Mouse (Mus musculus): ENCODE data around the gene Fam208b. TPM values are rescaled to one million over a fixed set of nuclear protein-coding genes. Genes with fewer than 3 reads are reported as not detected.

The Fam208b gene
- total and polyA plus RNA-seq, 3 experiments = 12.5 to 28.1 (median 26.4) TPM

DNA sequence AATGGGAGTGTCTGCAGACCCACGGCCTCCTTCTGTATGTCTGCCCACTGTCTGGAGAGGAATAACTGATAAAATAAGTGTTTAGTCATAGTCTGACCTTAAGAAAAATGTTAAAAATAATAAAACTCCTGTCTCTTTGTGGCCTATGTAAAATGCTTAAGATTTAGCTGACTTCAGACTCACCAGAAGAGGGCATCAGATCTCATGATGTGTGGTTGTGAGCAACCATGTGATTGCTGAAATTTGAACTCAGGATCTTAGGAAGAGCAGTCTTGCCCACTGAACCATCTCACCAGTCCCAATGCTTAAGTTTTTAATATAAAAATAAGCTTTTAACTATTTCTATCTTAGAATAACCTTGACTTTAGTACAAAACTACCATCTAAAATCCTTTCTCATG, 47.8 kb downstream of the Fam208b start:
- Histone ChIP-seq H3K27me3 (replicated peaks) (no peaks in the 10 kb centered on the region), H3K4me1 (ENCODE audit: control insufficient read depth in 1 of 2, insufficient read depth in 2 of 2) (no peaks in the 10 kb centered on the region), H3K9me3 (replicated peaks; ENCODE audit: low read length) (no peaks in the 10 kb centered on the region), H3K4me3 (replicated peaks in 1 of 3; ENCODE audit: low read depth in 2 of 3, low read length in 2 of 3, poor library complexity in 1 of 3) (no peak overlapping the region), H3K9ac (ENCODE audit: insufficient read depth, low read depth) (no peak overlapping the region), H3K4me2 (ENCODE audit: insufficient read depth, low read depth, poor library complexity, severe bottlenecking) (no peak overlapping the region), H3K27ac (ENCODE audit: insufficient read depth, low read depth) (no peak overlapping the region), H3K36me3 (replicated peaks in 1 of 2; ENCODE audit: control insufficient read depth in 1 of 2, insufficient read depth in 1 of 2, low read length in 1 of 2) (peaks cover 32 to 76% of the 10 kb centered on the region in 2 experiments), H3K79me2 (replicated peaks; ENCODE audit: control insufficient read depth, extremely low read depth, insufficient read depth, poor library complexity, severe bottlenecking) (0 out of 2 replicates have a peak, but pooled peaks cover 3% of the 10 kb centered on the region)
- in situ Hi-C loops (cut with MboI; ENCODE audit: low pct_ligation_motif_present, low pct_unique_long_range_greater_than_20kb, low sequenced_read_pairs) = no loop called here
- dilution Hi-C loops (cut with MboI; ENCODE audit: extremely low pct_ligation_motif_present, extremely low pct_unique_long_range_greater_than_20kb, low sequenced_read_pairs) = no loop called here
- 0 out of 2 replicates have a peak, but pooled peaks have one; percentile 24 for TF ChIP-seq ZMIZ1 (IDR thresholded peaks at IDR 0.05; ENCODE audit: low read depth, low read length)
- 0 out of 2 replicates have a peak, but pooled peaks have one; percentile 2 for TF ChIP-seq POLR2AphosphoS2 (IDR thresholded peaks at IDR 0.05; ENCODE audit: low read depth, low read length)
- no peak for TF ChIP-seq SIN3A (IDR thresholded peaks at IDR 0.05; ENCODE audit: low read length)
- peak in 1 of 2 experiments; percentile 30; a peak in 2 of 4 replicates for TF ChIP-seq CTCF (conservative IDR thresholded peaks at IDR 0.05 in 1 of 2, IDR thresholded peaks at IDR 0.05 in 1 of 2; ENCODE audit: low read depth in 2 of 2, low read length in 2 of 2)
- TF ChIP-seq SMC3 (IDR thresholded peaks at IDR 0.05; ENCODE audit: low read depth, low read length) = peak; percentile 10; the same call in 1 of the 2 replicates
- 0 out of 2 replicates have a peak, but pooled peaks have one; percentile 22 for TF ChIP-seq MYC (IDR thresholded peaks at IDR 0.05; ENCODE audit: low read depth, low read length)
- no peak for TF ChIP-seq PAX5 (IDR thresholded peaks at IDR 0.05; ENCODE audit: low read length)
- DNase-seq (ENCODE audit: extremely low read depth) = no peak

DNA sequence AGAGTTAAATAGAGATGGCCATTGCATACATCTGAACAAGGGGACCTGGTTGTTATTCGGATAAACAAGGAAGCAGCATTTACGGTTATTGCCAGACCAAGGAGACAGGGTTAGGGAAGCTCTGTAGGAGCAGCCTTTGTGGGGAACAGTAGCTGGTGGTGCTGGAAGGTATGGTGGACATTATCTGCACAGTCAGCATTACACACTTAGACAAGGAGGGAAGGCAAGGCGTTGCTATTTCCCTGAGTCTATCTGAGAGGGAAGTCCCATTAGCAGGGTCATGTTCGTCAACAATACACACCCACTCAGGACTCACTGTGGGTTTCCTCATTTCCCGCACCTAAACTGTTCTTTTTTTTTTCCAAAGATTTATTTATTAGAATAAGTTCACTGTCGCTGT, 63.1 kb downstream of the Fam208b start:
- Histone ChIP-seq H3K9me3 (replicated peaks; ENCODE audit: low read length) (no peaks in the 10 kb centered on the region), H3K4me2 (ENCODE audit: insufficient read depth, low read depth, poor library complexity, severe bottlenecking) (no peak overlapping the region), H3K27me3 (replicated peaks) (no peaks in the 10 kb centered on the region), H3K9ac (ENCODE audit: insufficient read depth, low read depth) (no peak overlapping the region), H3K36me3 (replicated peaks in 1 of 2; ENCODE audit: control insufficient read depth in 1 of 2, insufficient read depth in 1 of 2, low read length in 1 of 2) (peaks cover 15 to 78% of the 10 kb centered on the region in 2 experiments), H3K79me2 (replicated peaks; ENCODE audit: control insufficient read depth, extremely low read depth, insufficient read depth, poor library complexity, severe bottlenecking) (peaks cover 65% of the 10 kb centered on the region), H3K4me1 (ENCODE audit: control insufficient read depth in 1 of 2, insufficient read depth in 2 of 2) (peaks cover 0 to 31% of the 10 kb centered on the region in 2 experiments; a peak in 1 of 4 replicates), H3K4me3 (replicated peaks in 1 of 3; ENCODE audit: low read depth in 2 of 3, low read length in 2 of 3, poor library complexity in 1 of 3) (no peak overlapping the region), H3K27ac (ENCODE audit: insufficient read depth, low read depth) (no peak overlapping the region)
- dilution Hi-C loops (cut with MboI; ENCODE audit: extremely low pct_ligation_motif_present, extremely low pct_unique_long_range_greater_than_20kb, low sequenced_read_pairs) = no loop called here
- no peak for DNase-seq (ENCODE audit: extremely low read depth)
- TF ChIP-seq SMC3 (IDR thresholded peaks at IDR 0.05; ENCODE audit: low read depth, low read length) = no peak
- TF ChIP-seq MAFK (IDR thresholded peaks at IDR 0.05; ENCODE audit: insufficient replicate concordance, low read length) = peak; percentile 73
- in situ Hi-C loops (cut with MboI; ENCODE audit: low pct_ligation_motif_present, low pct_unique_long_range_greater_than_20kb, low sequenced_read_pairs) = loop anchor here (10.0 to 25.0 kb wide), 2 partner anchors 47 to 136 kb away; no protein-coding TSS in a partner anchor

DNA sequence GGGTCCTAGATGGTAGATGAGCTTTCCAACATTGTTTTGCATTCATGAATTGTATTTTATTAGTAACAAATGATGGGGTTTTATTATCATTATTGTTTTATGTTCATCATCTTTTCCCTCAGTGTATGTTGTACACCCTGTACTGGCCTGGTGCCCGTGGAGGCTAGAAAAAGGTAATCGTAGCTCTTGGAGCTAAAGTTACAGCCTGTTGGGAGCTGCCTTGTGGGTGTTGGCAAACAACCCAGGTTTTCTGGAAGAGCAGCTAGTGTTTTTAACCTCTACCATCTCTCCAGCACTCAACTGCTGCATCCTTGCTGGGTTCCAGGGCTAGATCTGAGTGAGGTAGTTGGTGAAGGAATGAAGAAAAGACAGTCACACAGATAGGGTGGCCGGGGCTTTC, 63.5 kb downstream of the Fam208b start:
- in situ Hi-C loops (cut with MboI; ENCODE audit: low pct_ligation_motif_present, low pct_unique_long_range_greater_than_20kb, low sequenced_read_pairs) = loop anchor here (10.0 to 25.0 kb wide), 2 partner anchors 47 to 135 kb away; no protein-coding TSS in a partner anchor

More for the DNA sequence above, 63.5 kb downstream of the Fam208b start:
- peaks cover 70% of the 10 kb centered on the region for H3K79me2 ChIP-seq (replicated peaks; ENCODE audit: control insufficient read depth, extremely low read depth, insufficient read depth, poor library complexity, severe bottlenecking)
- TF ChIP-seq POLR2A (IDR thresholded peaks at IDR 0.05; ENCODE audit: low read depth, low read length) (no peak), KAT2A (IDR thresholded peaks at IDR 0.05; ENCODE audit: insufficient replicate concordance, low read length) (no peak), USF2 (conservative IDR thresholded peaks at IDR 0.05; ENCODE audit: low read depth, low read length) (no peak), NRF1 (IDR thresholded peaks at IDR 0.05; ENCODE audit: low read depth, low read length) (no peak), ZC3H11A (IDR thresholded peaks at IDR 0.05; ENCODE audit: low read depth, low read length) (no peak)
- H3K9me3 ChIP-seq (replicated peaks; ENCODE audit: low read length) = no peaks in the 10 kb centered on the region
- peaks cover 0 to 36% of the 10 kb centered on the region in 2 experiments; a peak in 1 of 4 replicates for H3K4me1 ChIP-seq (ENCODE audit: control insufficient read depth in 1 of 2, insufficient read depth in 2 of 2)
- no peak for DNase-seq (ENCODE audit: extremely low read depth)
- dilution Hi-C loops (cut with MboI; ENCODE audit: extremely low pct_ligation_motif_present, extremely low pct_unique_long_range_greater_than_20kb, low sequenced_read_pairs) = no loop called here
- no peaks in the 10 kb centered on the region for H3K27me3 ChIP-seq (replicated peaks)
- H3K4me3 ChIP-seq (replicated peaks in 1 of 3; ENCODE audit: low read depth in 2 of 3, low read length in 2 of 3, poor library complexity in 1 of 3) = no peak overlapping the region
- no peak overlapping the region for H3K9ac ChIP-seq (ENCODE audit: insufficient read depth, low read depth)
- no peak overlapping the region for H3K27ac ChIP-seq (ENCODE audit: insufficient read depth, low read depth)
- H3K4me2 ChIP-seq (ENCODE audit: insufficient read depth, low read depth, poor library complexity, severe bottlenecking) = no peak overlapping the region
- peaks cover 14 to 76% of the 10 kb centered on the region in 2 experiments for H3K36me3 ChIP-seq (replicated peaks in 1 of 2; ENCODE audit: control insufficient read depth in 1 of 2, insufficient read depth in 1 of 2, low read length in 1 of 2)

All from CH12.LX (cell line).